Mouse (Mus musculus) kidney, postnatal 25 days (tissue): ENCODE data around the gene Serpinb9.
"Not testable (repeated sequence)": the region's sequence is repeated elsewhere in the genome, so short reads cannot be mapped to it uniquely, and the experiment has no call there.

Experiments used
- DNase-seq, 2 experiments: peaks; one replicate each; pipeline ENCODE4 v3.0.0; 2021; ENCODE audit warnings: mixed read lengths in 2 of 2

The Serpinb9 gene

GRCm38 (mm10) chr13:33003523-33004413 lies 718 bp downstream of the Serpinb9 start:
- no peak for DNase-seq

- peak; percentile 89 to 91 for DNase-seq
Observed at GRCm38 (mm10) chr13:33004414-33005105, 1.5 kb downstream of the Serpinb9 start.

GRCm38 (mm10) chr13:33005501-33006075 lies 2.5 kb downstream of the Serpinb9 start:
- DNase-seq = no peak

GRCm38 (mm10) chr13:33006555-33006954 lies 3.5 kb downstream of the Serpinb9 start:
- no peak for DNase-seq

- DNase-seq = no peak
Observed at GRCm38 (mm10) chr13:33012395-33012794, 9.3 kb downstream of the Serpinb9 start.

GRCm38 (mm10) chr13:33013271-33013670 lies 10.2 kb downstream of the Serpinb9 start:
- DNase-seq = no peak

GRCm38 (mm10) chr13:33022371-33022770 lies 19.3 kb downstream of the Serpinb9 start:
- DNase-seq = no peak

GRCm38 (mm10) chr13:33026427-33027057 lies 23.5 kb downstream of the Serpinb9 start:
- no peak for DNase-seq

- no peak for DNase-seq
Observed at GRCm38 (mm10) chr13:33027244-33027643, 24.2 kb downstream of the Serpinb9 start, which contains the start of gene Serpinb9b. Serpinb9b (plus strand) TSS chr13:33027416.

- DNase-seq = no peak
Observed at GRCm38 (mm10) chr13:33028146-33028545, 25.1 kb downstream of the Serpinb9 start.

- DNase-seq = no peak
Observed at GRCm38 (mm10) chr13:33028550-33028949, 25.5 kb downstream of the Serpinb9 start.

GRCm38 (mm10) chr13:33029478-33029877 lies 26.4 kb downstream of the Serpinb9 start:
- DNase-seq = not testable (repeated sequence)

- no peak for DNase-seq
Observed at GRCm38 (mm10) chr13:33030281-33030680, 27.2 kb downstream of the Serpinb9 start.

GRCm38 (mm10) chr13:33035506-33035905 lies 32.5 kb downstream of the Serpinb9 start:
- DNase-seq = no peak

- DNase-seq = no peak
Observed at GRCm38 (mm10) chr13:33043542-33043941, 40.5 kb downstream of the Serpinb9 start.

- DNase-seq = no peak
Observed at GRCm38 (mm10) chr13:33047234-33047633, 44.2 kb downstream of the Serpinb9 start.

- no peak for DNase-seq
Observed at GRCm38 (mm10) chr13:33048187-33048586, 45.1 kb downstream of the Serpinb9 start.

GRCm38 (mm10) chr13:33051697-33052096 lies 48.6 kb downstream of the Serpinb9 start:
- no peak for DNase-seq

- DNase-seq = peak in 1 of 2 experiments; percentile 2
Observed at GRCm38 (mm10) chr13:33063048-33063447, 60.0 kb downstream of the Serpinb9 start.
